ENCODE assay signal across 9 mouse cellular contexts in the genomic region with DNA sequence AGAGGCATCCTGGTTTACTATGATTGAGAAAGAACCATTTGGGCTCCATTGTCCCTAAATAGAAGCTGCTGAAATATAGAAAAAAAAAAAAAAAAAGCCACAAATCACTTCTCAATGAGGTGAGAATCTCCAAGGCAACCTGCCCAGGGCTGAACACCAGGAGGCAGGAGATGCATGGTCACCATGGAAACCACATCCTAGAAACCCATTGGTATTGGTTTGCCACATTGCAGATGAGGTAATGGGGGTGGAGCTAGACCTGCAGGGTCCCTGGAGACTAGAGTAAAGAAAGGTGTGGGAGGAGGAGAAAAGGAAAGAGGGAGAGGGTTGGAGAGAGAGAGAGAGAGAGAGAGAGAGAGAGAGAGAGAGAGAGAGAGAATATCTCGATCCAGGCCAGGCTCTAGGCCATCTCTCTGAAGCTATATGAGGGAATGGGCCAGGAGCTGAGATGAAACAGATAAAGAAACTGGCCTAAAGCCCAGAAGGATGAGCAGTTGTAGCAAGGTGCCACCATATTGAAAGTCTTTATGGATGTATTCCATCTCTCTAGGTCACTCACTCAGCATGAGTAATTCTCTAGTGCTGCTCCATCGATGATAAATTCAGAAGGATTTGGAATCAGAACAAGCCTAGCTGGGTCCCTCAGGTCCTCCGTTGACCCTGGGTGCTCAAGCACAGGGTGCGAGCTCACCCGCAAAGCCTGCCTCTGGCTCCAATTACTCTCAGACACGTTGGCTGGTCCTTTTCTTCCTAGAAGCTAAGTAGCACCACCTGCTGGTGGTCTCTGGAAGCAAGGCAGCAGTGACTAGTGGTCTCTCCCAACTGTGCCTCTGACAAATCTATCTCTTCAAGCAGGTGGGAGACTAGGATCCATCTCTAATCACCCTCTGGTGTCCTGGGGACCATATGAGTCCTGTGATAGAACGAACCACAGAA. TPM values are rescaled to one million over a fixed set of nuclear protein-coding genes. Genes with fewer than 3 reads are reported as not detected.
DNase-seq lines count a peak whose midpoint lies in the region; ATAC-seq lines count a peak whose summit lies in the region.
"Had no signal": no experiment of that assay in that cellular context is flagged by ENCODE, and none has a peak within 500 bp of the region (broad histone marks: within the 10 kb centered on the region; RNA-seq: fewer than 3 reads in every experiment).

No protein-coding gene starts in this region.

- H3K4me2 ChIP-seq in liver, embryonic 11.5 days, result no peak overlapping the region
- H3K4me2 ChIP-seq in neural tube, embryonic 13.5 days, result peak overlapping the region; percentile 7; the same call in 1 of the 2 replicates
- H3K4me2 ChIP-seq: heart, embryonic 13.5 days had no signal

- no peak overlapping the region for H3K4me3 ChIP-seq in liver, embryonic 11.5 days (ENCODE audit: low read depth, low read length)
- H3K4me3 ChIP-seq in neural tube, embryonic 13.5 days, result no peak overlapping the region
- H3K4me3 ChIP-seq: heart, embryonic 13.5 days had no signal

- no peak overlapping the region for H3K9ac ChIP-seq in liver, embryonic 11.5 days (ENCODE audit: low read depth, low read length)
- no peak overlapping the region for H3K9ac ChIP-seq in neural tube, embryonic 13.5 days
- H3K9ac ChIP-seq: heart, embryonic 13.5 days had no signal

- H3K27ac ChIP-seq in liver, embryonic 11.5 days (ENCODE audit: low read depth, low read length), result no peak overlapping the region
- peak overlapping the region; percentile 96 for H3K27ac ChIP-seq in neural tube, embryonic 13.5 days (replicated peaks)
- H3K27ac ChIP-seq: heart, embryonic 13.5 days had no signal

- no peaks in the 10 kb centered on the region for H3K9me3 ChIP-seq in liver, embryonic 11.5 days (ENCODE audit: control insufficient read depth, low read length)
- H3K9me3 ChIP-seq in neural tube, embryonic 13.5 days, result no peaks in the 10 kb centered on the region
- H3K9me3 ChIP-seq: heart, embryonic 13.5 days had no signal

- ATAC-seq in liver, embryonic 11.5 days (replicated peaks; ENCODE audit: low FRiP score), result no peak
- peak; percentile 85 for ATAC-seq in neural tube, embryonic 13.5 days (ENCODE audit: low read depth)

- peak; percentile 67 for DNase-seq in 416B (ENCODE audit: low read depth)
- DNase-seq in ZHBTc4 (ENCODE audit: low read depth, low spot score), result peak; percentile 84
- peak; percentile 90 for DNase-seq in embryo, embryonic 10 days (ENCODE audit: low spot score)
- peak; percentile 48 to 52 for DNase-seq in gastrocnemius, postnatal 36 days
- DNase-seq in kidney, postnatal 10 days, result peak; percentile 90
- peak; percentile 53 for DNase-seq in liver, embryonic 11.5 days (ENCODE audit: low spot score)
- peak; percentile 60 for DNase-seq in thymus, postnatal 0 days (ENCODE audit: low spot score)

- WGBS in liver, embryonic 11.5 days, result 15% methylated on average over 7 of the region's 7 CpGs
- 7% methylated on average over 7 of the region's 7 CpGs for WGBS in neural tube, embryonic 13.5 days

- intact Hi-C loops in gastrocnemius, postnatal 36 days (cut with DNase I), result loop anchor here (1.0 to 5.0 kb wide), 3 partner anchors 46 to 264 kb away; no protein-coding TSS in a partner anchor

- no peaks in the 10 kb centered on the region for H3K27me3 ChIP-seq in liver, embryonic 11.5 days (replicated peaks; ENCODE audit: control insufficient read depth, insufficient read depth, low read length)
- H3K27me3 ChIP-seq in neural tube, embryonic 13.5 days, result peaks cover 29% of the 10 kb centered on the region

- H3K36me3 ChIP-seq in liver, embryonic 11.5 days (ENCODE audit: control insufficient read depth, insufficient read depth, low read length), result no peaks in the 10 kb centered on the region
- H3K36me3 ChIP-seq in neural tube, embryonic 13.5 days, result no peaks in the 10 kb centered on the region
- H3K36me3 ChIP-seq: heart, embryonic 13.5 days had no signal

- H3K4me1 ChIP-seq in liver, embryonic 11.5 days (replicated peaks; ENCODE audit: control insufficient read depth, insufficient read depth, low read length), result no peaks in the 10 kb centered on the region
- H3K4me1 ChIP-seq in neural tube, embryonic 13.5 days (replicated peaks), result peaks cover 35% of the 10 kb centered on the region

RNA-seq across cellular contexts. Expression of a gene that starts 31.1 kb away (rescaled TPM):
- not detected for total RNA-seq in gastrocnemius, postnatal 36 days (2021)
- polyA plus RNA-seq in liver, embryonic 11.5 days (2014; fragmentation: Nextera tagmentation; extraction: Ambion mirVana), result not detected in 2 replicates
- 2.7 TPM in 2 replicates for polyA plus RNA-seq in neural tube, embryonic 13.5 days (2015; fragmentation: Nextera tagmentation; extraction: Ambion mirVana)
- polyA plus RNA-seq in thymus, postnatal 0 days (2015; fragmentation: Nextera tagmentation; extraction: Ambion mirVana), result not detected in 2 replicates
- polyA plus RNA-seq: heart, embryonic 13.5 days had no signal

RNA-seq across cellular contexts. Expression of a gene that starts 41.9 kb away (rescaled TPM):
- total RNA-seq in gastrocnemius, postnatal 36 days (2021), result under 1 TPM; 0.42 to 0.54 TPM
- 0.71 and 0.77 TPM in 2 replicates for polyA plus RNA-seq in liver, embryonic 11.5 days (2014; fragmentation: Nextera tagmentation; extraction: Ambion mirVana)
- 91.9 and 93.1 TPM in 2 replicates for polyA plus RNA-seq in neural tube, embryonic 13.5 days (2015; fragmentation: Nextera tagmentation; extraction: Ambion mirVana)
- 10.5 and 12.6 TPM in 2 replicates for polyA plus RNA-seq in thymus, postnatal 0 days (2015; fragmentation: Nextera tagmentation; extraction: Ambion mirVana)
